14 mouse cellular contexts compared by ENCODE assay signal in genomic region chr10:94771496-94771895, GRCm38 (mm10).
DNase-seq lines count a peak whose midpoint lies in the region; ATAC-seq and TF ChIP-seq lines count a peak whose summit lies in the region.
"Had no signal": no experiment of that assay in that cellular context is flagged by ENCODE, and none has a peak within 500 bp of the region (broad histone marks: within the 10 kb centered on the region; RNA-seq: fewer than 3 reads in every experiment).

No protein-coding gene starts in this region.

- H3K4me3 ChIP-seq in limb, embryonic 14.5 days (replicated peaks; ENCODE audit: low read length) = no peak overlapping the region
- H3K4me3 ChIP-seq in limb, embryonic 10.5 days = no peak overlapping the region
- H3K4me3 ChIP-seq: heart, embryonic 13.5 days; hindbrain, embryonic 13.5 days had no signal

- 0 out of 2 replicates have a peak, but pooled peaks cover 6% of the 10 kb centered on the region for H3K36me3 ChIP-seq in limb, embryonic 14.5 days (ENCODE audit: control insufficient read depth, insufficient read depth, low read length)
- H3K36me3 ChIP-seq in limb, embryonic 10.5 days = peaks cover 5% of the 10 kb centered on the region; the same call in 1 of the 2 replicates

- H3K9ac ChIP-seq in limb, embryonic 14.5 days (ENCODE audit: low read depth, low read length, severe bottlenecking) = no peak overlapping the region
- H3K9ac ChIP-seq: heart, embryonic 13.5 days; hindbrain, embryonic 13.5 days had no signal

- 43% methylated on average over 3 of the region's 3 CpGs for WGBS in limb, embryonic 14.5 days
- 86% methylated on average over 3 of the region's 3 CpGs for WGBS in limb, embryonic 10.5 days

- no peaks in the 10 kb centered on the region for H3K27me3 ChIP-seq in limb, embryonic 14.5 days (ENCODE audit: control insufficient read depth, insufficient read depth, low read length)
- no peaks in the 10 kb centered on the region for H3K27me3 ChIP-seq in limb, embryonic 10.5 days (ENCODE audit: low read depth, poor library complexity, severe bottlenecking)
- H3K27me3 ChIP-seq: heart, embryonic 13.5 days; hindbrain, embryonic 13.5 days had no signal

- no peak overlapping the region for H3K4me2 ChIP-seq in limb, embryonic 14.5 days (replicated peaks; ENCODE audit: low read depth, low read length, severe bottlenecking)
- H3K4me2 ChIP-seq: heart, embryonic 13.5 days; hindbrain, embryonic 13.5 days had no signal

- H3K4me1 ChIP-seq in limb, embryonic 14.5 days (ENCODE audit: control insufficient read depth, insufficient read depth, low read length) = no peaks in the 10 kb centered on the region
- H3K4me1 ChIP-seq in limb, embryonic 10.5 days = no peaks in the 10 kb centered on the region
- H3K4me1 ChIP-seq: heart, embryonic 13.5 days; hindbrain, embryonic 13.5 days had no signal

- ATAC-seq in limb, embryonic 14.5 days (ENCODE audit: low FRiP score, low read depth) = no peak

- peak; percentile 7 for DNase-seq in adrenal gland, postnatal 25 days
- no peak for DNase-seq in adrenal gland, adult 8-10 months
- DNase-seq in limb, embryonic 14.5 days (ENCODE audit: low spot score) = peak; percentile 33
- DNase-seq in limb, embryonic 10.5 days (ENCODE audit: low spot score) = no peak
- DNase-seq in Muller cell, postnatal 12 days (ENCODE audit: inconsistent ontology term) = peak; percentile 72
- DNase-seq in layer of hippocampus, adult 9-11 months = peak; percentile 78
- DNase-seq in thymus, adult 18-20 months = no peak
- no peak for DNase-seq in T-cell, adult 2 months (ENCODE audit: low spot score)
- DNase-seq: gastrocnemius, postnatal 10 days; kidney, adult 18-20 months; lung, adult 2 months; thymus, adult 2 months had no signal

- no peak for TF ChIP-seq POLR2A in limb, embryonic 14.5 days (IDR thresholded peaks at IDR 0.05; ENCODE audit: borderline replicate concordance, extremely low read depth, insufficient read depth, insufficient read length)

- no peaks in the 10 kb centered on the region for H3K9me3 ChIP-seq in limb, embryonic 14.5 days (ENCODE audit: control insufficient read depth, low read length)
- H3K9me3 ChIP-seq in limb, embryonic 10.5 days (replicated peaks) = no peaks in the 10 kb centered on the region
- H3K9me3 ChIP-seq: heart, embryonic 13.5 days; hindbrain, embryonic 13.5 days had no signal

- H3K27ac ChIP-seq in limb, embryonic 14.5 days (replicated peaks; ENCODE audit: low read depth, low read length) = no peak overlapping the region
- H3K27ac ChIP-seq in limb, embryonic 10.5 days = no peak overlapping the region
- H3K27ac ChIP-seq: heart, embryonic 13.5 days; hindbrain, embryonic 13.5 days had no signal

Comparison
In these comparisons a context has a peak if more than half of its experiments do, and no peak if none do; other contexts are left out.
1. DNase-seq: peak in adrenal gland, postnatal 25 days (single experiment), limb, embryonic 14.5 days (single experiment), Muller cell, postnatal 12 days (single experiment) and layer of hippocampus, adult 9-11 months (single experiment); none in adrenal gland, adult 8-10 months (single experiment), limb, embryonic 10.5 days (single experiment), thymus, adult 18-20 months (0 of 2) and T-cell, adult 2 months (single experiment).